Mouse (Mus musculus) monocyte, adult 5-6 weeks (primary cell): ENCODE results near the gene Rab30. TPM values are rescaled to one million over a fixed set of nuclear protein-coding genes. Genes with fewer than 3 reads are reported as not detected.

ENCODE experiments used
- ATAC-seq: fragments of 153-309, 156-312 bp; replicated peaks from 2 replicates; pipeline ENCODE4 v1.8.0; 2017; ENCODE audit warnings: mild to moderate bottlenecking; ENCODE audit not compliant: low TSS enrichment, insufficient number of reproducible peaks, severe bottlenecking, poor library complexity, low FRiP score
- total RNA-seq: library from RNA; stranded (forward); fragments of 200-1000, 200-491, 200-594 nt; gene quantifications from 3 replicates; pipeline ENCODE4 v1.2.3, GENCODE M21; 2017

Gene Rab30
- total RNA-seq, 1 experiment from 2014 or later, result 8.3 TPM

DNA sequence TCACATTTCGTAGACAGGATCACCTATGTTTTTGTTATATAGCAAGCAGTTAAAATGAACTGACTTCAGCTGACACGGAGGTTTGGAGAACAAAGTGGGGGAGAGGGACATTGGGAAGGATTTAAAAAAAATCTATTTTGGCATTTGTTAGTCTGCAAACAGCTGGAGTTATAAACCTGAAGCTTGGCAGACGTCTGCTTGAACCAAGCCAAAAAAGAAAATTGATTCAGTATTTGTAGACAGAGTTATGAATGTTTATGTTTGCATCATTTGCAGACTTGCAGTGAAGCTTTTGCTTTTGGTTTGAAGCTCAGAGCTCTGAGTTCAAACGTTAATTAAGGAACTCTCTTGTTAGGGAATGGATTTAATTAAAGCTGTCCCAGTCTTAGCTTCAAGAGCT, 80.5 kb downstream of the Rab30 start:
- ATAC-seq, result no peak

DNA sequence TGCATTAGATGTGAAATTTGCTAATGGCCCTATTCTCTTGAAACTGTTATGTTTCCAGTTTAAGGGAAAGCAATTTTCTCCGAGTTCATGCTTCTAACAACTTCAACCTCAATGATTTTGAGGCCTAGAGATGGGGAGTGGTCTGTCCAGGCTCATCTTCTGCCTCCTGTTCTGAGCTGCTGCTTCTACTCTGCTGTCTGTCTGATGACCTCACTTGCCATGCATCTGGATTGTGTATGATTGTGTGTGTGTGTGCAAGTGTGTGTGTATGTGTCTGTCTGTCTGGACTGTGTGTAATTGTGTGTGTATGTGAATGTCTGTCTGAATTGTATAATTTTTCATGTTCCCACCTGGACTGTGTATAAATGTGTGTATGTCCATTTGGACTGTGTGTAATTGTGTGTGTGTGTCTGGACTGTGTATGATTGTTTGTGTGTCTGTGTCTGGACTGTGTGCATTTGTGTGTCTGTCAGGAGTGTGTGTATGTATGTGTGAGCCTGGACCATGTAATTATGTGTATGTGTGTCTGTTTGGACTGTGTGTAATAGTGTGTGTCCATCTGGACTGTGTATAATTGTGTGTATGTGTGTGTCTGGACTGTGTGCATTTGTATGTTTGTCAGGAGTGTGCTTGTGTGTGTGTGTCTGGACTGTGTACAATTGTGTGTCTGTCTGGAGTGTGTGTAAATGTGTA, 81.2 kb downstream of the Rab30 start:
- no peak for ATAC-seq

DNA sequence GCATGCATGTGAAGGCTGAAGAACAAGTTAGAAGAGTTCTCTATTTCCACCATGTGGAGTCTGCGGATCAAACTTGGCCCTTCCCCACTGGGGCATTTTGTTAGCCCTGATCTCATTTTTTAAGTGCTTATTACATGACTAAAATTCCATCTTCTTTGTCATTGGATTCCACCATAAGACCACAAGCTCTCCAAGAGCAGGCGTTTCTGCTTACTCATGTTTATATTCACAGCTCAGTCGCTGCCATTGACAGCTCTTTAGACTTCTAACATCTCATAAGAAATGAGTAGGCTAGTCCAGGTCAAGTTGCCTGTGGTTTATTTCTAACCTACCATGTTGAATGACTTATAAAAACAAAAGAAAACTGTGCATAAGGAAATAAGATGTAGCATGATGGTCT, 84.8 kb downstream of the Rab30 start:
- ATAC-seq, result no peak

DNA sequence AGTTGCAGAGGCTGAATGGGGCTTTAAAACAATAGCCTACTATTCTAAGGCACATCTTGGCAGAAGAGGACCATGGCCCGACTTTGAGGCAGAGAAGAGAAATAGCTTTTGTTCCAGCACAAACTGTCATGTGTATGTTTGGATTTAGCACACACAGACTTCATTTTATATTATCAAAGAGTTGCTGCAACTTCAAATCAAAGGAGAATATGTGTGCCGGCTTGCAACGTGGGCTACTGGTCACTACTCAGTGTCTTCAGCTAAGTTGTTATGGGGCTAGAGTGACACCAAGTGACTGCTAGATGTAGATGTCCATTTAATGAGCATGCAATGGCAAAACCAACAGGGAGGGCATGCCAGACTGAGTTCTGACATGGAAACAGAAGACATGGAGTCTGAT, 86.6 kb downstream of the Rab30 start:
- no peak for ATAC-seq

DNA sequence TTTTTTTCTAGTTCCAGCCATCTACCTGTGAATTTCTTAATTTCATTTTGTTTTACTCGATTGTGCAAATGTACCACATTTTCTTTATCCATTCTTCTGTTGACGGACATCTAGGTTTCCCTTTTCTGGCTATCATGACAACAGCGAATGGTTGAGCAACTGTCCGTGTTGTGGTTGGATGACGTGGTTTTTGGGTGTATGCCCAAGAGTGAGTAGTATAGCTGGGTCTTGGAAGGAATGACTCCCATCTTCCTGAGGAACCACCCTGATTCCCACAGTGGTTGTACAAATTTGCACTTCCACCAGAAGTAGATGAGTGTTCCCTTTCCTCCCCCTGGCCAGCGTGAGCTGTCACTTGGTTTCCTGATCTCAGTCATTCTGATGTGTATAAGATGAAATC, 91.0 kb downstream of the Rab30 start:
- ATAC-seq, result no peak

DNA sequence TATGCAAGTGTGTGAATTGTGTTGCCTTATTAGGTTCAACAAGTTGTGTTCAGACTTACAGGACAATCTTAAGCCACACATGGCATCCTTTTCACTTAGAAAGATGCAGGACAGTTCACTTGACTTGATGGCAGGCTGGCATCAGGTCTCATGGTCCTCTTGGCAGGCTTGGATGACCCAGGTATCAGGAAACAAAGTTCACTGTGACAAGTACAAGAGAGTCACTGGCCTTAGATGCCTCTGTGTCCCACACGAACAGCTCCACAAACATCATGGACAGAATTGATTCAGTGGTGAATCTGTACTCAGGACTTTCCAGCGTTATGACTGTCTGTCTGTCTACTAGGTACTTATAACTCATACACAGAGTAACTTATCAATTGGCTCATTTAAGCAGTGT, 93.0 kb downstream of the Rab30 start:
- ATAC-seq, result no peak

DNA sequence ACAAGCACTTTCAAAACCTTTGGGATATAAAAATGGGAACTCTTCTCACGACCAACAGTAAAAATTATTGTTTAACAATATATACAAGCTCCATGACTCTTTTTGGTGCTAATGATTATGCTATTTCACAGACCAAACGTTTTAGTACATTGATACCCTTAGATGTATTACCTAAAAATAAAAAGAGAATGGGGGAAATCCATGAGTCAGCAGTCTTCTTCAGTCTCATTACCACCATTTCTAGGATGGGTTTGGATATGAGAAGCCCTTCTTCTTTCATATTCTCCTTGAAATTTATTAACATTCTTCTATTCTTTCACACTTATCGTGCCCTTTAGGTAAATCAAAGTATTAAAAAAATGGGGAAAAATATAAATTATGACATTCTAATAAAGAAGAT, 95.0 kb downstream of the Rab30 start:
- ATAC-seq, result no peak

DNA sequence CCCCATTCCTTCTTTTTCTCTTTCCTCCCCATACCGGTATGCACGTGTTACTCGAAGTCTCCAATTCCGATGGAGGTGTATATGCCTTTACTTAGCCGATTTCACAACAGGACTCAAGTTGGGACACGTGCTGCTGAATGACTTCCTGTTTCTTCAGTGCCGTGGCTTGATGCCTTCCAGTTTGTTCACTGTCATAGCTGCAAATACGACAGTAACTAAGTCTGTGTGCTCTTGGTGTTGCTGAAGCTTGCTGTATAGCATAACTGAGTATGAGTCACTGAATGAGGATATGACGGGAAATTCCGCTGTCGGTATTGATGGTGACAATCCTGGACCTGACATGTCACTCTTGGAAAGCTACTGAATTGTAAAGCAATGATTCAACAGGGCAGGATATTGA, 95.8 kb downstream of the Rab30 start:
- peak; percentile 70 for ATAC-seq

DNA sequence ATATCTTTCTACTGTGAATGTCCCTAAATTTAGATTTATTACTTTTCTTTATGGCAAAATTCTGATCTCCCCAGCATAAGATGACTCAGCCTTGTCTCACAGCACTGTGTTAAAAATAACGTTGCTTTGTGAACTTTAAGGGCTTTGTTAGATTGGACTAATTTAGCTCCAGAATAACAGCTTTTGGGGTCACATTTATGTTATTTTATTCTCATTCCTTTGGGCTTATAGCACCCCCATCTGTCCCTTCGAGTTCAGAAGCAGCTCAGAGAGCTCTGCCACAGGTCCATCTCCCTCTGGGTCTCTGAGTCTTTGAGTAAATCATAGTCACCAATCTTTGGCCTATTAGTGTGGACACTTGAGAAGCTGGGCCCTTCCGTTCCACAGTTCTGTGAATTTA, 96.5 kb downstream of the Rab30 start:
- ATAC-seq, result no peak

DNA sequence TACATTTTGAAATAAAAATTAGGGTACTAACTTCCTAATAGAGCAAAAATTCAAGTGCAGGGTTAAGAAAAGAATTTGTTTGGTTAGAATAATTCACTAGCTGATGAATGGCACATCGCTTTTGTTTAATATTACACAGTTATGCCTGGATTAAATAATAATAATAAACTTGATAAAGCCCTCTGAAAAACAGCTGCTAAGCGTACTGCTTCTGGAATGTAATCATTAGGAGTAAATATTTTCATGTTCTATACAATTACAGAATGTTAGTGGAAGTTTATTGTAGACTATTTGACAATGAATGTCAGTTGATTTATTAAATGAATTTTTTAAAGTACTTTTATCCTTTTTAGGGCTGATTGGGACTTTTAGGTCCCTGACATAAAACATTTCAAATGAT, 100.9 kb downstream of the Rab30 start:
- no peak for ATAC-seq

DNA sequence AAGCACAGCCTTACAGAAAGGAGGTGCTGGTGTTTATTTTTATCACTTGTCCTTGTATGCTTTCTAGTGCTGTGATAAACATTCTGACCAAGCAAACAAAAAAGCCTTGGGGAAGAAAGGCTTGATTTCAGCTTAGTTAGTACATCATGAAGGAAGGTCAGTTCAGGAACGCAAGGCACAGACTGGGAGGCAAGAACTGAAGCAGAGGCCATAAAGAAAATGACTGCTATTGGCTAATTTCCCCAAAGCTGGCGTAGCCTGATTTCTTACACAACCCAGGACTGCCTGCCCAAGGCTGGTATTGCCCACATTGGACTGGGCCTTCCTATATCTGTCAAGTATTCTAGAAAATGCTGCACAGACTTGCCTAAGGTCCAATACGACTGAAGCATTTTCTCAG, 106.8 kb downstream of the Rab30 start:
- ATAC-seq, result no peak

DNA sequence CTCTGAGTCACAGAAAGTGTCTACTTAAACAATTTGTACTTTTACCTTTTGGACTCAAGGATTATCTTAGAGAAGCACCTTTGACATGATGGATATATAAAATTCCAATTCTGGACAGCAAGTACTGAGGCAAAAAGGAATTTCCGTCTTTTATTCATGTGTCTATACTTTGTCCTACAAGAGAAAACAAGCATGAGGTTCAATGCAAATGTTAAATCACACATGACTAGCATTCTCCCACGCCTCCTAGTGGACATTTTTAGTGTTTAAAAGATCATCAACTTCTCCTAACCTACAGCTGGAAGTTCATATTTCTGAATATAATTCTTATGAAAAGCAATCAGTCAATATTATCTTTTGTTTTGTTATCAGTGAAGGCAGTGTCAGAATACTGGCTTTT, 125.1 kb downstream of the Rab30 start:
- 0 out of 2 replicates have a peak, but pooled peaks have one; percentile 38 for ATAC-seq

DNA sequence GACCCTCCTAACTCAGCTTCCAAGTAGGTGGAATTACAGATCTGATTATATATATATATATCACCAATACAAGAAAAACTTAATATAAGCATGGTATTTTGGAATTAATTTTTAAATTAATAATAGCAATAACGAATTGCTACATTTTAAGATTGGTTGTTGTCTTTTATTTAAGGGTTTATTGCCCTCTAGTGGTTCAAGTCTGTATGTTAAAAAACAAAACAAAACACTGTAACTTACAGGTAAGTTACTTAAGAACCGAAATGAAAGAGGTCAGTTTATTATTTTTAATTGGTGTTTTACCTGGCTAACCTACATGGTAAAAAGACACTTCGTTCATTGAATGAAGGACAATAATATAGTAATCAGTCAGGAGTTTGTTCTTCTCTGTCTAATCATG, 128.8 kb downstream of the Rab30 start:
- ATAC-seq, result no peak

DNA sequence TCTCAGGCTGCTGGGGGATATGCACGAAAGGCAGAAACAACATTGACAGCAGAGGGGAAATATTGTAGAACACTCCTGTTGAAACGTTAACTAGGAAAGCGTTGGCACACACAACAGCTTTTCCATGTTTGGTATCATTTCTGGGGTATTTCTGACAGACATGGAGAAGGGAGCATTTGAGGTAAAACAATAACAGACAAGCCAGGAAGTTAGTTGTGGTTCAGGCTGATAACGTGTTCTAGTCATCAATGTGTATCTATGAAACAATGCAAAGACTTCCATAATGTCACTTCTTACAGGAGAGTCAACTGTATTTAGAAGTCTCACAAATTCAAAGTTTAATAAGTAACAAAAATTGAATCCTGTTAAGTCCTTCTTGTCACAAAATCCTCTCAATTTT, 130.2 kb downstream of the Rab30 start:
- ATAC-seq, result no peak

DNA sequence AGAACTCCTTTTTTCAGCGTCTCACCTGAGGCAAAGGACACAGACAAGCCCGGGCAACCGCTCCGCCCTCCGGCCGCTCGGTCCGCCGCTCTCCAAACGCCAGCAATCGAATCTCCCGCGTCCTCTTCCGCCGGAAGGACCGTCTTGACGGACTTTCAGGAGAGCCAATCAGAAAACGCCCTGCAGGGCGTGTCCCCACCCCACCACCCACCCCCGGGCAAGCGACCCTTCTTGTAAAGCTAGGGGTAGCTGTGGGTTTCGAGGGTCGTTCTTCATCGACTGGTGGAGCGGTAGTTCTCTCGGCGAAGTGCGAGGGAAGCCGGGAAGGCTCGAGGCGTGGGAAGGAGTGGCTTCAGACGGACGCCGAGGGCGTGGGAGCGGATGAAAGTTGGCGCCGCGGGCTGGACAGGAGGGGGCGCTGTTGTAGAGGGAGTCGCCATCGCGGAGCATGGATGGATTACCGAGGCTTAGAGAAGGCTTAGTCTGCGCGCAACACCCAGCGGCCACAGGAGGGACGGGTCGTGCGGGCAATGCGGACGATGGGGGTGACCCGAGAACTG, 132.8 kb downstream of the Rab30 start, which contains the start of the genes Ddias and Prcp:
TSS of gene Ddias (minus strand) at position 132 of the 560 bp plus-strand sequence.
TSS of gene Prcp (plus strand) at position 355 of the 560 bp plus-strand sequence.
- peak; percentile 57 for ATAC-seq

DNA sequence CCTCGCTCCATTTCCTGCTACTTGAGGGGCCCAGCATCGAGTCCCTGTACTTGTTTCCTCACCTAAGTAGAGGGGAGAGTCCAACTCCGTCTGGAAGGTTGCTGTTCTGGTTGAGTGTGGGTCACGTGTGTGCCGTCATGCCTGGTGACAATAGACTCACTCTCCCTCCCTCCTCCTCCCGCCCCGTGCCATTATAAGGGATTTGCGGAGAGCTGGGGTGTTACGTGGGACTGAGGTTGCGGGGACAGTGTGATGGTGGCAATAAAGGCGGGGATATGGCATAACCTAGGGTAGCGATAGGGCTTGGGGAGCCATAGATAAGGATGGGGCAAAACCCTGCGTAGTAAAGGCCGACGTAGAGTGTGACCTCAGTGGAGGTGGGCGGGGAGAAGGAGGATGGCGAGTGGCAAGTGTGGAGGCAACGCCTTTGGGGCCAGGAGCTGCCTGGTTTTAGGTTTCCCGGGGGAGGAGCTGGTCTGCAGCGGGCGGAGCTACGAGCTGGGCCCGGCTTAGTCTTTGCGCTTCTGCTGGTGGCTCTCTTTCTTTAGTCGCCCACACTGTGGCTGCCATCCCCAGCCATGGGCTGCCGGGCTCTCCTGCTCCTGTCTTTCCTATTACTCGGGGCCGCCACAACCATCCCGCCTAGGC, 133.5 kb downstream of the Rab30 start:
- peak; percentile 84 for ATAC-seq

DNA sequence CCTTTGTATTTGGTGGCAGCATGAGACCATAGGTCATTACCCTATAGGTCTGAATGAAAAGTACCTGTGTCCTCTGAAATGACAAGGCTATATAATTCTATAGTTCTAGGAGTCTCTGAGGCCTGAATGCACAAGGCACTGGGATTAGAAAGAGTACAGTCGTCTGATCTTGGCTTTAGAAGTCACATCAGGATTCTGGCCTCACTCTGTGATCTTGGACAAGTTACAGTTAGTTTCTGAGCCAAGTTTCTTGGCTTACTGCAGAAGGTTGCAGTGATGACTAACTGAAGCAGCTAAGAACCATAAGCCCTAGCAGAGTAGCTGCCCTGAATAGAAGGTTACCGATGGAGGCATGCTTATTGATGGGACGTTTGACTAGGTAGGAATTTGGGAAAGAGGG, 134.7 kb downstream of the Rab30 start:
- no peak for ATAC-seq

DNA sequence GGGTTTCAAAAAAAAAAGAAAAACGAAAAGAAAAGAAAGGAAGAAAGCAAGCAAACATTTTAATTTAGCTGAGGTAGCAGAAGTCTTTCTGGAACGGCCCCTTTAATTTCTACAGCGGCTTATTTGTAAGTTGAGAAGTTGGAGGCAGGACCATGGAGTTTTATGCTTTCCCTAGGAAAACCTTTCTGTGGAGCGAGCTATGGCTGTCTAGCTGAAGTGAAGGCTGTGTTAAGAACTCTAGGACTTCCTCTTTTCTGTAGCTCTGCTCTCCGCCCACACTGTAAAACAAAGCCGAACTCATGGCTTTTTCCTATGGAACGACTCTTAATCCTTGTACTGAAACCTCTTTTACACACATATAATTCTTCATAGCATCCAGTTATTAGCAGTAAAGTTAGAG, 135.1 kb downstream of the Rab30 start:
- ATAC-seq, result no peak

DNA sequence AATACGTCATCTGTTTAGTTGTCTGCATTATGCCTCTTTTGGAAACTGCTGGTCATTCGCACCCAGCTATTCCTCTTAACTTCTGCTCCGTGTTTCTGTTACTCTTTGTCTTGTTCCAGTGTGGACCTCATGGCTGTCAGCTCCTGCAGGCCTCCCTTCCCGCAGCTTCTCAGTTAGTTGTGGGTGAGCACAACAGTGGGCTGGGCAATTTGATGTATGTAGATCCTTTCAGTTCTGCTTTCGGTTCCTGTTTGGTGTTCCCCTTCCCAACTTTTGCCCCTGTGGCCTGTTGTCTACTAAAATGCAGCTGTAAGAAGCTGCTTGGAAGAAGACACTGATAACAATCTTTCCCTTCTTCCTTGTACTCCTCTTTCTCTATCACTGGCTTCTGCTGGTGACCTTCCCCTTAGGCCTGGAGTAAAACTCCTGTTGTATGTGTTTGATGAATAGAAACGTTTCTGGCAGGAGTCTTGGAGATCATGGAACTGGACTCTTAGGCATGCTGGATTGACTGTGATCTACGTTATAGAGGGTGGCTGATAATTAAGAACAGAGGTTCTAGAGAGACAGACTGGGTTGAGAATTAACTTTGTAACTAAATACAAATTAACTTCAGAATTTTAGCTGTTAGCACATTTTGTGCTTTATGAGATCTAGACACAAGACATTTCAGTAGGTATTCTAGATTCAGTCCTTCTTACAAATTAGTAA, 137.3 kb downstream of the Rab30 start:
- ATAC-seq, result peak; percentile 55
